ENCODE assay signal across 16 mouse cellular contexts in the genomic region with DNA sequence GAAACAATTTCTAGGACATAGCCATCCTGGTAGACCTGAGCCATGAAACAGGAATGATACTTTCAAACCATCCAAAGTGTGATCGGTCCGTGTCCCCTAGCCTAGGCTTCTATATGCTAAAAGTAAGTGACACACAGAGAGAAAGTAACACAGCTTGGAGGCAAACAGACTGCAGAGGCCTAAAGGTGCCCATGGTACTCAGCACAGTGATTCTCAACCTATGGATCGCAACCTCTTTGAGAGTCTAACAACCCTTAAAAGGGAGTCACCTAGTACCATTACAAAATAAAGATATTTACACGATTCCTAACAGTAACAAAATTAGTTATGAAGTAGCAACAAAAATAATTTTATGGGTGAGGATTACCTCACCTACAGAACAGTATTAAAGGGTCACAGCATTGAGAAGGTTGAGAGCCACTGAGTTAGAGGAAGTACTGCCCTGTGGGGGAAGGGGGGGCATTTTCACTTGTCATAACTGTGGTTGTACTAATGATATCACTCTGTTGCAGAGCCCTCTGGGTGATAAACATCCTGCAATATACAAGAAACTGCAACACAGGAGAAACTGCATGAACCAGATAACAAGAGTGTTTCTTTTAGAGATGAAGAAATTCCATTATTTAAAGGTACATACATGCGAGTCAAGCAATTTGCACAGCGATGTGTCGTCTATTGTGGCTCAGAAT.
DNase-seq lines count a peak whose midpoint lies in the region; ATAC-seq lines count a peak whose summit lies in the region.
"Had no signal": no experiment of that assay in that cellular context is flagged by ENCODE, and none has a peak within 500 bp of the region (broad histone marks: within the 10 kb centered on the region; RNA-seq: fewer than 3 reads in every experiment).

No protein-coding gene starts in this region.

- H3K4me2 ChIP-seq in liver, embryonic 15.5 days: peak overlapping the region; percentile 45
- H3K4me2 ChIP-seq: forebrain, embryonic 15.5 days; heart, embryonic 11.5 days; midbrain, embryonic 15.5 days had no signal

- no peaks in the 10 kb centered on the region for H3K9me3 ChIP-seq in liver, embryonic 15.5 days (replicated peaks)
- H3K9me3 ChIP-seq: forebrain, embryonic 15.5 days; hindbrain, embryonic 10.5 days; limb, embryonic 10.5 days; midbrain, embryonic 15.5 days had no signal

- H3K27ac ChIP-seq in liver, embryonic 15.5 days (replicated peaks): peak overlapping the region; percentile 69
- H3K27ac ChIP-seq: forebrain, embryonic 15.5 days; hindbrain, embryonic 10.5 days; kidney, postnatal 0 days; limb, embryonic 10.5 days; midbrain, embryonic 15.5 days had no signal

- H3K27me3 ChIP-seq in liver, embryonic 15.5 days: no peaks in the 10 kb centered on the region
- H3K27me3 ChIP-seq: forebrain, embryonic 15.5 days; midbrain, embryonic 15.5 days had no signal

- 47% methylated on average over 7 of the region's 7 CpGs for WGBS in liver, embryonic 15.5 days (ENCODE audit: insufficient replicate concordance)

- H3K9ac ChIP-seq in liver, embryonic 15.5 days: no peak overlapping the region
- H3K9ac ChIP-seq: forebrain, embryonic 15.5 days; midbrain, embryonic 15.5 days had no signal

- peak; percentile 96 for ATAC-seq in common myeloid progenitor, adult 5-6 weeks (replicated peaks; ENCODE audit: low read depth, poor library complexity, severe bottlenecking)
- ATAC-seq in liver, embryonic 15.5 days (ENCODE audit: insufficient read depth): peak; percentile 97
- ATAC-seq: forebrain, embryonic 15.5 days; inflammation-experienced regulatory T-cells, adult 6 months; midbrain, embryonic 15.5 days had no signal

- H3K36me3 ChIP-seq in liver, embryonic 15.5 days (replicated peaks): no peaks in the 10 kb centered on the region
- H3K36me3 ChIP-seq: forebrain, embryonic 15.5 days; hindbrain, embryonic 10.5 days; limb, embryonic 10.5 days; midbrain, embryonic 15.5 days had no signal

- peaks cover 25% of the 10 kb centered on the region for H3K4me1 ChIP-seq in liver, embryonic 15.5 days (replicated peaks)
- H3K4me1 ChIP-seq: hindbrain, embryonic 10.5 days; limb, embryonic 10.5 days; midbrain, embryonic 15.5 days had no signal

- H3K4me3 ChIP-seq in liver, embryonic 15.5 days (replicated peaks): no peak overlapping the region
- H3K4me3 ChIP-seq: forebrain, embryonic 15.5 days; hindbrain, embryonic 10.5 days; limb, embryonic 10.5 days; midbrain, embryonic 15.5 days had no signal

- intact Hi-C loops in heart, postnatal 25 days (cut with DNase I): no loop called here
- intact Hi-C loops in left cerebral cortex, postnatal 25 days (cut with DNase I): no loop called here

- peak; percentile 98 for DNase-seq in MEL-GATA-1-ER (ENCODE audit: extremely low read depth, low read depth)
- peak; percentile 15 to 44 for DNase-seq in spleen, adult 18-20 months
- no peak for DNase-seq in heart, postnatal 25 days (ENCODE audit: low spot score)
- no peak for DNase-seq in thymus, postnatal 0 days (ENCODE audit: low spot score)
- DNase-seq in left cerebral cortex, postnatal 25 days (ENCODE audit: low spot score in 2 of 2): no peak
- DNase-seq: adrenal gland, adult 8-10 months; gastrocnemius, postnatal 14 days had no signal

Comparison
In these comparisons a context has a peak if more than half of its experiments do, and no peak if none do; other contexts are left out.
1. DNase-seq: peak in MEL-GATA-1-ER (single experiment) and spleen, adult 18-20 months (2 of 2); none in heart, postnatal 25 days (single experiment), thymus, postnatal 0 days (single experiment) and left cerebral cortex, postnatal 25 days (0 of 2).